Mouse (Mus musculus): ENCODE data around the gene Irgm2.
"Not testable (repeated sequence)": the region's sequence is repeated elsewhere in the genome, so short reads cannot be mapped to it uniquely, and the experiment has no call there.

Gene Irgm2

DNA sequence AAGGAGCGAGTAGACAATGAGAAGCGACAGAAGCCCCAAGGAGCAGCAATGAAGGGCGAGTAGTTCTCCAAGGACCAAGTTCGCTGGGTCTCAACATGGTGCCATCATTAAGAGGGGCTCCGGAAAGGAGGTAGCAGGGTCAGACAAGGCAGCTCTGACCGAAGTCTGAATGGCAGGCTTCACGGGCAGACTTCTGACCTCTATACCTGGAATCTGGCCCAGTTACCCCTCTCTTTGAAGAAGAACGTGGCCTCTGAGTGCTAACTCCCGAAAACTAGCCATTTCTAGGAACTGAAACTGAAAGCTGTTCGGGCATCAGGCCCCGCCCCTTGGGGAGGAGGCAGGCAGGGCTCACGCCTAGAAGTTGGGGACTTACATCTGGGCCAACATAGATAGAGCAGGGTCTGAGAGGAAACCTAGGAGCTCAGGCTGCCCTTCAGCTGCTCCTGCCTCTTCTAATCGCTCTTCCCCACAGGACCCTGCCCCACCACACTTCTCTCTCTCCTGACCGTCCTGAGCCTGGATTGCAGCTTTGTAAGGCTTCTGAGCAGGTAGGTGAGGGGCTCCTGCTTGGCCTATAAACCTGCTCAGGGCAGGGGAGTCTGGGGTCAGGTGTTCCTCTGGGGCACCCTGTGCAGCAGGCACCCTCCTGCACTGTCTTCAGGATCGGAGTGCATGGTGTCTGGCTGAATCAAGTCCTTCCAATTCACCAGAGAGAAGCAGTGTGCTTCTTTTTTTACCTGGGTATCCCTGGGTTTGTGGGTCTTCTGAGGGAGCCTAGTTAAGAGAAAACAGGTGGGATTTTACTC lies at the start of gene Irgm2, which contains the start of gene Igtp:
Gene Irgm2 (plus strand): TSS at position 390 of the 809 bp plus-strand sequence.
Gene Igtp (plus strand): TSS at position 328 of the 809 bp plus-strand sequence.
- peak; percentile 35 to 42 for DNase-seq

DNA sequence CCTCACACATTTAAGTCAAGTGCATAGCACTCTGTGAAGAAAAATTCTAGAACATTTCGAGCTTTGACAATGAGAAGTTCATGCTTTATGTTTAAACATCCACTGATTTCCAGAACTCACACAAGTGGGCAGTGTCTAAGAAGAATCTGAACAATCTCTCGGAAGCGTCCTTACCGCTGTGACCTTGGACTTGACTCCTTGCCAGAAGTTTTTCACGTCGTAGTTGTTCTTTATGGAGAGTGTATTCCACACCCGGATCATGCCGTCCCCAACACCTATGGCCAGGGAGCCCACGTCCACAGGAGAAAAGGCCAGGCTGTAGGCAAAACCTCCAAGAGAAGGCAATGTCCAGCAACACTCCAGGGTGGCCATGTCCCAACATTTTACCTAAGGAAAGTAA lies 44.0 kb upstream of the Irgm2 start:
- no peak for DNase-seq

GRCm38 (mm10) chr11:58156871-58157270 lies 42.5 kb upstream of the Irgm2 start:
- no peak for DNase-seq

GRCm38 (mm10) chr11:58165072-58165471 lies 34.3 kb upstream of the Irgm2 start:
- DNase-seq = no peak

DNA sequence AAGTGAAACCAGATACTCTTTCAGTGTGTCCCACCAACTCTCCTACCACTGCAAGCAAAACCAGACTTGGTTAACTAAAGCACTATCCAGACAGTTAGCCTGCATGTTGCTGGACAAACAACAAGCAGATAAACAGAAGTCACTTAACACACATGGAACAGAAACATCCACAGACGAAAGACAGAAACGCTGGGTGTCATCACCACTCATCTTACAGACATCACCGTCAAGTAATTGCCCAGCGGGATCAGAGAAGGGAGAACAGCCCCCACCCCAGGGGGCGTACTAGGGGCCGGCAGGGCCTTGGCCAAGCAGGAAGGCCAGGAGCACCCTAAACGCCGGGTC lies 31.6 kb upstream of the Irgm2 start:
- no peak for DNase-seq

DNA sequence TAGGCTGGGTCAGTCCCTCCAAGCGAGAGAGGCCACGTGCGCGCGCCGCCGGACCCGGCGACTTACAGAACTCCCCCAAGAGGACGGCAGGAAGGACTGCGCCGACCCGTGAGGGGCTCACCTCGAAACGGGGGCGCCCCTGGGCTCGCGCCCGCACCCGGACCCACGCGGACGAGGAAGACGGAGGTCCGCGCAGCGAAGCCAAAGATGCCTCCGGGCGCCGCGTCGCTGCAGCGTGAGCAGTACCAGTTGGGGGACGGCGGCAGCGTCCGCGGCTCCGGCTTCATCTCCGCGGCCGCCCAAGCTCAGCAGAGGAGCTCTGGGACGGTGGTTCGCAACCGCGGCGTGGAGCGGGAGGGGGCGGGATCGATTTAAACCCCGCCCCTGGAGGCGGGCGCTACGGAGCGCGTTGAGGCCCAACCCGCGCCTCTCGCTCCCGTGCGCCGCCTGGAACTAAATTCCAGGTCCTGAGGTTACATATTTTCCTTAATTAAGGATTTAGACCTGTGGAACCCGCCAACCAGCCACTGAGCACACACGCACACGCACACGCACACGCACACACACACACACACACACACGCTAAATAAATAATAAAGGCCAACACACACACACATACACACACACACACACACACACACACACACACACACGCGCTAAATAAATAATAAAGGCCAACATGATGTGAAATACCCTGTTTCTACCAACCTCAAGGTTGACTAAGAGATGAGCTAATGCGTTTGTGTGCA lies 31.1 kb upstream of the Irgm2 start, which contains the start of gene Gemin5:
Gene Gemin5 (minus strand): TSS at position 373 of the 749 bp plus-strand sequence.
- DNase-seq = peak; percentile 78 to 93

- no peak for DNase-seq
Measured at GRCm38 (mm10) chr11:58169666-58170065, 29.8 kb upstream of the Irgm2 start.

DNA sequence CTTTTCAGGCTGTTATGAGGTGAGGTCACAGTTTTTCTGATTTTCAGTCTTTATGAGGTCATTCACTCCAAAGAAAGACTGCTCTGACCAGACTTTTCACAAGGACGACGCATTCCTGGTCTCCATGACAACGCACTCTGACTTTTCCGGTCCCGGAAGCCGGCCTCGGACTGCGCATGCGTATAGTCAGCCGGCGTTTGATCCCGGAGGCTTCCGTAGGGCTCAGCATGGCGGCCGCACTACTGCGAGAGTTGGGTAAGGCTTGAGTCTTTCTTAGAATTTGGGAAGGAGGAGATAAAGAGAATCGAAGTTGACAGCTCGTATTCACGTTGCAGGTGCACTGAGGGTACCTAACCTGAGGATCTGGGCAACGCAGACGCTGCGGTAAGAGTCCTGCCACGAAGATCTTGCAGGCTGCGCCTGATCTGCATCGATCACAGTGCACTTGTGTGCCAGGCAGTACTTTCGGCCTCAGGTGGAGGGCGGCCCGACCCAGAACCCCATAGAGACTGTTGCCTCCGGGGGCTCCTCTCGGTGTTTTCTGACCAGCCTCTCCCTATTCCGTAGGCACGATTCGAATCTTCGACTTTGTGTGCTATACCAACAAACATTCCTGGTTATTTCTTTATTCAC lies 27.8 kb upstream of the Irgm2 start, which contains the start of gene Mrpl22:
Gene Mrpl22 (plus strand): TSS at position 203 of the 633 bp plus-strand sequence.
- DNase-seq = peak; percentile 93 to 97

DNA sequence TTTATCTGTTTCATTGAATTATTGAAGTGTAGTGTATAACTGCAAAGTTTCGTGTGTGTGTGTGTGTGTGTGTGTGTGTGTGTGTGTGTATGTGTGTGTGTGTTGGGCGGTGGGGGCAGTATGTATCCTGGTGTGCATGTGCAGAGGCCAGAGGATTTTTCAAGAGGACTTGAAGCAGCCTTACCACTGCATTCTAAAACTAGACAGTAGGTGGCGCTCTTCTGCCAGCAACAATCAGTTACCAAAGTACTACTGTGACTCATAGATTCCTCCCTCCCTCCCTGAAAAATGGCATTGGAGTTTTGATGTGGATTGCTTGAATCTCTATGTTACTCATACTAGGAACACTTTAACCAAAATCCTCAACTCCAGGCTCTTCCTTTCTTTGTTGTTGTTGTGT lies 19.9 kb upstream of the Irgm2 start:
- peak; percentile 77 to 84 for DNase-seq

- DNase-seq = not testable (repeated sequence)
Measured at GRCm38 (mm10) chr11:58179986-58180385, 19.4 kb upstream of the Irgm2 start.

GRCm38 (mm10) chr11:58180756-58181155 lies 18.7 kb upstream of the Irgm2 start:
- no peak for DNase-seq

DNA sequence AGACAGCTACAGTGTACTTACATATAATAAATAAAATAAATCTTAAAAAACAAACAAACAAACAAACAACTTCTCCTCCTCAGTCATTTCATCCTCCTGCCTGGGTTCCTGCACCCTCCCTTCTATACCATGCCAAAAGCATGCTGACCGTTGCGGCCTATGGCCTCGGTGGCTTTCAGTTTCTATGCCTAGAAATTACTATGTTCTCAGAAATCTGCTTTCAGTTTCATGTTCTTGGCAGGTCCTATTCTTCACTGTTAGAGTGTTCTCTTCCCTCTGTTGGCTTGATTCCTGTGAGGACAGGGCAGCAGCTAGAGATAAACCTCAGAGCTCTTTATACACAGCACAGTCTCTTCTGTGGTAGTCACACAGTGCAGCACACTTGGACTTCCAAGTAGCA lies 15.8 kb upstream of the Irgm2 start:
- DNase-seq = no peak

GRCm38 (mm10) chr11:58189675-58190074 lies 9.7 kb upstream of the Irgm2 start:
- DNase-seq = no peak

- DNase-seq = peak; percentile 18 to 28
Measured at GRCm38 (mm10) chr11:58193326-58193725, 6.1 kb upstream of the Irgm2 start.

DNA sequence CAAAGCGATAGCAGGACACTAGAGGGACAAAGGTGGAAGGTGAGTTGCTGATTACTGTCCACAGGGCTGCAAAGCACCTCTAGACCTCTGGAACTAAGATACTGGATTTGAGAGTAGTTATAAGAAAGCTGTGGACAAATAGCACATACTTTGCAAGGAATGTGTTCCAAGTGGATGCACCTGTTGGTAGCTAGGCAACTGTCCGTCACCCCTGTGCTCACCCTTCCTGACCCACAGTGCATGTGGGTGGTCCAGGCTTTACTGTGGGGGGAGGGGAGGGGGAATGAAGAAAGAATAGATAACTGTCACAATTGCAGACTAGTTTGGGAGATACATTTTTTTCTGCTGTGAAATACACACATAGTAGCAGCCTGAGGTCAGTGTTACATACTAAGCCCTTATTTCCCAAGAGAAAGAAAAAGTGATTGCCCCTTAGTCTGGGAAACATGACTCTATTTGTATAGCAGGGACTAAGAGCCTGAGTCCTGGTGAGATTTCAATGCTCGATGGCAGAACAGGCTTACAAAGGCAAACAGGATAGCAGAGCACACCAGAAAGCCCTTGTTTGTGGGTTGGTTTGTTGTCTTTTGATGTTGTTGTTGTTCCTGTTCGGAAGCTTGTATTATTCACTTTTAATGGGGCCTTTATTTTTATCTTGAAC lies 5.4 kb upstream of the Irgm2 start:
- no peak for DNase-seq

DNA sequence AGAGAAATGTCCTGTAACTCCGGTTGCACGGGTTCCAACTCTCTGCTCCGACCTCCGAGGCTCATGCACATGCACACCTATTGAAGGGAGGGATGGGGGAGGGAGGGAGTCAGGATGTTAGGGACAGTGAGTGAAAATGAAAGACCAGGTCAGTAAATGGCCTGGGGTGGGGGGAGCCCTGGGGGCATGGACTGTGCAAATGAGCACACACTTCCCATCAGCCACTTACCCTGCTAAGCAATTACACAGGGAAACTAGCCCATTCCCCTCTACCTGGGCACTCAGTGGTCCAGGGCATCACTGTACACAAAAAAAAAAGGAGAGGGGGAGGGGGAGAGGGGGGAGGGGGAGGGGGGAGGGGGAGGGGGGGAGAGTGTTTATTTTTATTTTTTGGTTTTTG lies 755 bp upstream of the Irgm2 start:
- DNase-seq = no peak

- DNase-seq = no peak
Measured at GRCm38 (mm10) chr11:58200226-58200625, 808 bp downstream of the Irgm2 start.

- DNase-seq = peak in 1 of 2 experiments; percentile 18
Measured at GRCm38 (mm10) chr11:58201052-58201451, 1.6 kb downstream of the Irgm2 start.

GRCm38 (mm10) chr11:58210321-58210886 lies 11.0 kb downstream of the Irgm2 start:
- no peak for DNase-seq

- no peak for DNase-seq
Measured at GRCm38 (mm10) chr11:58211062-58211681, 11.8 kb downstream of the Irgm2 start.

DNA sequence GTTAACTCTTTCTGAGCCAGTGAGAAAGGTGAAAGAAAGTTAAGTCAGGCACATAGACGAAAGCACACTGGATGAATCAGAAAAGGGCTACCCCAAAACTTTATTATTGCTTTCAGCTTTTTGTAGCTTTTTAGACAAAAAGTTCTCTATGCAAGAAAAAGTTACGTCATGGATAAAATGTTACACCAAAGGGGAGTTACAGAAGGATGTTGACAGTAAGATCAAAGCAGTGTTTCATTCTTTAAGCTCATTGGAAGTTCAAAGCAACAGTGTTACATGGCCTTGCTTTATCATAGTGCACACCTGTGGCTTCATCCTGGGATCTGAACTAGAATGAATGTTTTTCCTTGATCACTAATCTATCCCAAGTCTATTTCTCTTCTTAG lies 12.3 kb downstream of the Irgm2 start:
- DNase-seq = no peak

Measured in cerebellum, adult 18-20 months (tissue).